Mouse (Mus musculus) lung, embryonic 14.5 days (tissue): Measurements from ENCODE around the gene I830077J02Rik. TPM values are rescaled to one million over a fixed set of nuclear protein-coding genes. Genes with fewer than 3 reads are reported as not detected.

Experiments used
- ATAC-seq: fragments of 200-750 bp; cut with Nextera tagmentation; 2 replicates; pipeline ENCODE4 v1.8.0; 2017; ENCODE audit warnings: mild to moderate bottlenecking, moderate TSS enrichment, moderate library complexity; ENCODE audit not compliant: insufficient read depth
- DNase-seq: peaks from one replicate; pipeline ENCODE4 v3.0.0-alpha.2; 2015
- H3K27ac ChIP-seq: fragments of 300-500 bp; sonication (generic); 2 replicates; pipeline ENCODE4 v1.5.1; 2014; ENCODE audit warnings: low read depth, mild to moderate bottlenecking, moderate library complexity
- H3K27me3 ChIP-seq: fragments of 300-500 bp; sonication (generic); 2 replicates; pipeline ENCODE4 v1.6.1; 2014; ENCODE audit warnings: low read length, control low read depth; ENCODE audit not compliant: insufficient read depth
- H3K36me3 ChIP-seq: fragments of 300-500 bp; sonication (generic); 2 replicates; pipeline ENCODE4 v1.6.1; 2014; ENCODE audit warnings: control low read depth; ENCODE audit not compliant: insufficient read depth
- H3K4me1 ChIP-seq: fragments of 300-500 bp; sonication (generic); 2 replicates; pipeline ENCODE4 v1.6.1; 2014; ENCODE audit warnings: antibody characterized with exemption, control low read depth; ENCODE audit not compliant: insufficient read depth
- H3K4me2 ChIP-seq: fragments of 300-500 bp; sonication (generic); 2 replicates; pipeline ENCODE4 v1.6.1; 2014; ENCODE audit warnings: mild to moderate bottlenecking
- H3K4me3 ChIP-seq: fragments of 300-500 bp; sonication (generic); 2 replicates; pipeline ENCODE4 v1.5.1; 2014; ENCODE audit warnings: low read depth, low read length
- H3K9ac ChIP-seq: fragments of 300-500 bp; sonication (generic); 2 replicates; pipeline ENCODE4 v1.6.1; 2014
- H3K9me3 ChIP-seq: fragments of 300-500 bp; sonication (generic); 2 replicates; pipeline ENCODE4 v1.6.1; 2016; ENCODE audit warnings: low read depth, low read length, control low read depth
- CTCF ChIP-seq: IDR thresholded peaks from 2 replicates; pipeline ENCODE4 v1.5.1; 2016; ENCODE audit warnings: antibody characterized with exemption, low read depth
- WGBS: fragments of 180-500 bp; shearing (Covaris S2); extraction: QIAGEN DNeasy Blood & Tissue Kit; methylation state at CpG from one replicate; pipeline ENCODE4 v1.1.7; 2014; 5-methylcytosine and 5-hydroxymethylcytosine counted together
- polyA plus RNA-seq: library from polyadenylated mRNA; unstranded; fragments of >200 nt; fragmentation: Nextera tagmentation; extraction: Ambion mirVana; gene quantifications from 2 replicates; pipeline ENCODE4 v1.2.1, GENCODE M21; 2014

Gene I830077J02Rik
- polyA plus RNA-seq, 1 experiment from 2014 or later, result 0.75 TPM

GRCm38 (mm10) chr3:105882105-105882504 lies 50.4 kb downstream of the I830077J02Rik start:
- no peak for TF ChIP-seq CTCF
- ATAC-seq (no peak), DNase-seq (no peak)
- Histone ChIP-seq H3K36me3 (no peaks in the 10 kb centered on the region), H3K27me3 (no peaks in the 10 kb centered on the region), H3K9me3 (no peaks in the 10 kb centered on the region), H3K4me2 (no peak overlapping the region), H3K9ac (no peak overlapping the region), H3K4me3 (no peak overlapping the region), H3K4me1 (no peaks in the 10 kb centered on the region), H3K27ac (no peak overlapping the region)
- WGBS, result 82% methylated on average over 7 of the region's 7 CpGs

GRCm38 (mm10) chr3:105880419-105880818 lies 52.0 kb downstream of the I830077J02Rik start:
- no peaks in the 10 kb centered on the region for H3K36me3 ChIP-seq
- H3K4me2 ChIP-seq, result no peak overlapping the region
- no peak overlapping the region for H3K27ac ChIP-seq
- TF ChIP-seq CTCF, result no peak
- WGBS, result 45% methylated on average over 3 of the region's 3 CpGs
- no peak overlapping the region for H3K9ac ChIP-seq
- H3K4me3 ChIP-seq, result no peak overlapping the region
- H3K27me3 ChIP-seq, result no peaks in the 10 kb centered on the region
- ATAC-seq (no peak), DNase-seq (no peak)
- no peaks in the 10 kb centered on the region for H3K9me3 ChIP-seq
- H3K4me1 ChIP-seq, result no peaks in the 10 kb centered on the region

GRCm38 (mm10) chr3:105878751-105879150 lies 53.7 kb downstream of the I830077J02Rik start:
- H3K9me3 ChIP-seq, result no peaks in the 10 kb centered on the region
- TF ChIP-seq CTCF, result no peak
- no peaks in the 10 kb centered on the region for H3K36me3 ChIP-seq
- no peaks in the 10 kb centered on the region for H3K4me1 ChIP-seq
- ATAC-seq (no peak), DNase-seq (no peak)
- no peak overlapping the region for H3K9ac ChIP-seq
- 87% methylated on average over 8 of the region's 8 CpGs for WGBS
- no peaks in the 10 kb centered on the region for H3K27me3 ChIP-seq
- no peak overlapping the region for H3K27ac ChIP-seq
- no peak overlapping the region for H3K4me3 ChIP-seq
- H3K4me2 ChIP-seq, result no peak overlapping the region

GRCm38 (mm10) chr3:105877919-105878318 lies 54.5 kb downstream of the I830077J02Rik start:
- Histone ChIP-seq H3K9me3 (no peaks in the 10 kb centered on the region), H3K27ac (no peak overlapping the region), H3K4me3 (no peak overlapping the region), H3K4me1 (no peaks in the 10 kb centered on the region), H3K36me3 (no peaks in the 10 kb centered on the region), H3K27me3 (no peaks in the 10 kb centered on the region), H3K9ac (no peak overlapping the region), H3K4me2 (no peak overlapping the region)
- DNase-seq (no peak), ATAC-seq (no peak)
- 74% methylated on average over 2 of the region's 2 CpGs for WGBS
- no peak for TF ChIP-seq CTCF

- TF ChIP-seq CTCF, result no peak
- Histone ChIP-seq H3K36me3 (no peaks in the 10 kb centered on the region), H3K4me2 (no peak overlapping the region), H3K9ac (no peak overlapping the region), H3K9me3 (no peaks in the 10 kb centered on the region), H3K4me1 (no peaks in the 10 kb centered on the region; the same call in 1 of the 2 replicates), H3K27ac (no peak overlapping the region), H3K27me3 (no peaks in the 10 kb centered on the region), H3K4me3 (no peak overlapping the region)
- ATAC-seq, result no peak
- DNase-seq, result no peak
- 55% methylated on average over 6 of the region's 6 CpGs for WGBS
Measured at GRCm38 (mm10) chr3:105877252-105877803, 55.1 kb downstream of the I830077J02Rik start.

- H3K9ac ChIP-seq, result no peak overlapping the region
- no peak for ATAC-seq
- no peak overlapping the region for H3K27ac ChIP-seq
- TF ChIP-seq CTCF, result no peak
- H3K36me3 ChIP-seq, result no peaks in the 10 kb centered on the region
- no peaks in the 10 kb centered on the region for H3K9me3 ChIP-seq
- H3K27me3 ChIP-seq, result no peaks in the 10 kb centered on the region
- no peak for DNase-seq
- H3K4me1 ChIP-seq, result peaks cover 3% of the 10 kb centered on the region; the same call in 1 of the 2 replicates
- WGBS, result 56% methylated on average over 5 of the region's 5 CpGs
- H3K4me2 ChIP-seq, result no peak overlapping the region
- H3K4me3 ChIP-seq, result no peak overlapping the region
Measured at GRCm38 (mm10) chr3:105876022-105876421, 56.4 kb downstream of the I830077J02Rik start.

Other genes starting within 250 kb of the I830077J02Rik start
- gene Ddx20, start 245.1 kb downstream of the I830077J02Rik start, polyA plus RNA-seq, result 45.0 and 48.2 TPM in 2 replicates
- gene Inka2, start 228.1 kb downstream of the I830077J02Rik start, polyA plus RNA-seq, result 1.2 and 1.6 TPM in 2 replicates
- gene Rap1a, start 131.3 kb downstream of the I830077J02Rik start, polyA plus RNA-seq, result 94.3 and 95.5 TPM in 2 replicates
- 0.18 and 0.30 TPM in 2 replicates for gene Adora3, start 61.8 kb downstream of the I830077J02Rik start, polyA plus RNA-seq
- 0.22 and 0.32 TPM in 2 replicates for gene Tmigd3, start 61.8 kb downstream of the I830077J02Rik start, polyA plus RNA-seq
- 154 and 165 TPM in 2 replicates for gene Wdr77, start 26.7 kb upstream of the I830077J02Rik start, polyA plus RNA-seq
- gene Atp5f1, start 27.4 kb upstream of the I830077J02Rik start, polyA plus RNA-seq, result 449 and 462 TPM in 2 replicates
- gene Ovgp1, start 41.0 kb upstream of the I830077J02Rik start, polyA plus RNA-seq, result 1.9 and 2.4 TPM in 2 replicates
- gene Pifo, start 82.0 kb upstream of the I830077J02Rik start, polyA plus RNA-seq, result 0.34 and 0.35 TPM in 2 replicates
- not detected in 2 replicates for gene Chil5, start 100.2 kb upstream of the I830077J02Rik start, polyA plus RNA-seq
- gene Chia1, start 180.6 kb upstream of the I830077J02Rik start, polyA plus RNA-seq, result 0.13 and 0.15 TPM in 2 replicates
- 0.81 TPM in 1 of 2 replicates, not detected in the other for gene Chil3, start 234.9 kb upstream of the I830077J02Rik start, polyA plus RNA-seq